Mouse (Mus musculus): ENCODE measurements around the gene Slamf7.

- TF ChIP-seq CTCF (IDR thresholded peaks at IDR 0.05; ENCODE audit: extremely low read depth, insufficient read depth, insufficient read length, insufficient replicate concordance) (no peak), POLR2A (IDR thresholded peaks at IDR 0.05; ENCODE audit: low read depth, low read length) (no peak)
Observed at GRCm38 (mm10) chr1:171677721-171678120, 24.9 kb upstream of the Slamf7 start.
